Mouse (Mus musculus): ENCODE results near the gene Dupd1.
"Not testable (repeated sequence)": the region's sequence is repeated elsewhere in the genome, so short reads cannot be mapped to it uniquely, and the experiment has no call there.

The Dupd1 gene

DNA sequence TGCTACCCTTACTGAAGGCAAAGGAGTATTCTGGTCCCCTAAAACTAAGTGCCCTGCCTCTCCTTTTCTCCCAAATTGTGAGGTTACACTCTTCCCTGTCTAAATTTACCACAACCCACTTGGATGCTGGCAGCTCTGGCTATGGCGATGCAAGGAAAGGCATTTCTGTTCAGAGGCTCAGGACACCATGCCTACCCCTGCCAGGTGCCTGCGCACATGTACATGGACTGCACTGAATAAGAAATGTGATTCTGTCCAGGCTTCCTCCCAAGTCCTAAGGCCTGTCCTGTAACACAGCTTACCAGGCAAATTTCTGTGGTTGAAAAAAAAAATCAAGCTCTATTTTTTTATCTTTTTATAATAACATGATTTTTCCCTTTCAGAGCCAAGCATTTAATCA lies 38.2 kb downstream of the Dupd1 start:
- no peak for DNase-seq (ENCODE audit: low read depth, low spot score)

DNA sequence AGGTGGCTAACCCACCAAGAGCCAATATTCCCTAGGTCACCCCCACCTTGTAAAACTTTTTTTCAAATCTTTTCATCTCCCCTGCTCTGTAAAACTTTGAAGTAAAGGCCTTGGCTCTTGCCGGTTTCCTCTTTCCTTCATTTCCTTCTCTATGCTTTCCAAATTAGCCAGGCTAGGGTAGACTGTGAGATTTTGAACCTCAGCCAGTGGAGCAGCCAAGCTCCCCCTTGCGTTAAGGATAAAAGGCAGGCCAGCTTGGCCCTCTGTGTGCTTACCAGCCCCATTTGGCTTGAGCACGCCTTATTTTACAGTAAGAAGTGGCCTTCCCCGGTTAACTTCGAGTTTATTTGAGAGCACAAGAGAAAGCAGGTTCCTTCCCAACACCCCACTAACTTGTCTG lies 39.9 kb downstream of the Dupd1 start:
- DNase-seq (ENCODE audit: low read depth, low spot score), result no peak

DNA sequence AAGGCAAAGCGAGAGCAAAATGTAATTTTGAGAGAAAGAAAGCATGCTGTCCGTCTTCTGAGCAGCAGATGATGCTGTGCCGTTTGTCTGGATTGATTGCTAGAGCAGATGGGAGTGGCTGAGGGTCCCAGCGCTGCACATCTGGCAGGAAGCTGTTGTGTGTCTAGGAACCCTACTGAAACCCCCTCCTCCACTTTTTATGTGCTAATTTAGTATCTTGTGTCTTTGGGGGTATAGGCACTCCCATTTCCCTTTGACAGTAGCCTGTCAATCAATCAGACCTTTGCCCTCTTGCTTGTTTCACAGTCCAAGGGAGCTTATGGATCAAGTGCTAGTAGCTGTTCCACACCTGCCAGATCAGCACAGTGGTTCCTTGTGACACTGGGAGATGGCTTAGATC lies 41.3 kb downstream of the Dupd1 start:
- DNase-seq (ENCODE audit: low read depth, low spot score), result no peak

- DNase-seq (ENCODE audit: low read depth, low spot score), result not testable (repeated sequence)
These were observed 43.9 kb downstream of the Dupd1 start for GRCm38 (mm10) chr14:21670422-21671006.

- DNase-seq (ENCODE audit: low read depth, low spot score), result no peak
These were observed 44.5 kb downstream of the Dupd1 start for GRCm38 (mm10) chr14:21669633-21670421.

DNA sequence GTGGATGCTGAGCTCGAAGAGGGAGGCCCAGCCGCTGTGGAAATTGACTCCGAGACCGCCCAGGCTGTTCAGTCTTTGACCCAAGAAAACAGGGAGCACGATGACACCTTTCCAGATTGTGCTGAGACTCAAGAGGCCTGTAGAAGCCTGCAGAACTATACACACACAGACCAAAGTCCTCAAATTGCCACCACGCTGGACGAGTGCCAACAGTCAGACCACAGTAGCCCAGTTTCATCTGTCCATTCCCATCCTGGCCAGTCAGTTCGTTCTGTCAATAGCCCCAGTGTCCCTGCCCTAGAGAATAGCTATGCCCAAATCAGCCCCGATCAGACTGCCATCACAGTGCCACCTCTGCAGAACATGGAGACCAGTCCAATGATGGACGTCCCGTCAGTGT lies 45.2 kb downstream of the Dupd1 start:
- no peak for DNase-seq (ENCODE audit: low read depth, low spot score)

- no peak for DNase-seq (ENCODE audit: low read depth, low spot score)
These were observed 51.8 kb downstream of the Dupd1 start for GRCm38 (mm10) chr14:21662465-21663142.

GRCm38 (mm10) chr14:21659652-21660051 lies 54.7 kb downstream of the Dupd1 start:
- DNase-seq (ENCODE audit: low read depth, low spot score), result no peak

DNA sequence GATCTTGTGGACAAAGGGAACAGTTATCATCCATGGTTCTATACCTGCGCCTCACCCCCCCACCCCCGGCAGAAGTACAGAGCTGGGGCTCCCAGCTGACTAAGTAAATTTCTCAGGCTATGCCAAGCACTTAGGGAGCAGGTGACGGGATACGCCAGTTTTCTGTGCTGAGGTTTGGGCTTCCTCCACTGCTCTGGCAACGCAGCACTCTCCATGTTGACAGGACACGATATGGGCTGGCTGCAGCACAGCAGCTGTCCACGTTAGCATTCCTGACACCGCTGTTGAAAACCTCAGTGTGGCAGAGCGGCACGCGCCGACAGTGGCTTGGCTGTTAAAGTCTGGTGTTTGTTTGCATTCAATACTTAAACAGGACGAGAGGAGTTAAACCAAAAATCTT lies 55.2 kb downstream of the Dupd1 start:
- no peak for DNase-seq (ENCODE audit: low read depth, low spot score)

- no peak for DNase-seq (ENCODE audit: low read depth, low spot score)
These were observed 60.6 kb downstream of the Dupd1 start for GRCm38 (mm10) chr14:21653813-21654212.

GRCm38 (mm10) chr14:21640806-21641435 lies 73.5 kb downstream of the Dupd1 start:
- DNase-seq (ENCODE audit: low read depth, low spot score), result no peak

DNA sequence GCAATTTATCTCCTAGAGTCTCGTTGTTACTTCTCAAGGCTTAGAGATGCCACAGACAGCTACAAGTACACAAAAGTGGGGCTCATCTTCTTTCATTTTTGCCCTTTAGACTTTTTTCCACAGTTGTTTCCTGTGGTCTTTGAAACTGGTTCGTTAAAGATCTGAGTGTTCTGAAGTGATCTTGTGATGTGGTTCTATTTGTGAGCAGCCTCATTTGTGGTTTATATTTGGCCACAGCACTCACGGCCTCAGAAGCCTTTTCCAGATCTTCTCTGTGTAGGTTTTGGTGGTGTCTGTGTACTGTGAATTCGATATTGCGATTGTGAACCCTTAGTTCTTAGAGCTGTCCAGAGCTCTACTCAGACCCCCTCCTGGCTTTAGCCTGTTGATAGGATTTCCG lies 77.8 kb downstream of the Dupd1 start:
- no peak for DNase-seq (ENCODE audit: low read depth, low spot score)

- no peak for DNase-seq (ENCODE audit: low read depth, low spot score)
These were observed 82.6 kb downstream of the Dupd1 start for GRCm38 (mm10) chr14:21631665-21632200.

Data from c-Kit-negative CD71-positive TER-119-positive erythroid progenitor cells, embryonic 14.5 days (primary cell).